Mouse (Mus musculus): ENCODE measurements around the gene Herc4. TPM values are rescaled to one million over a fixed set of nuclear protein-coding genes. Genes with fewer than 3 reads are reported as not detected.

Gene Herc4
- total RNA-seq (2023): 127 TPM

DNA sequence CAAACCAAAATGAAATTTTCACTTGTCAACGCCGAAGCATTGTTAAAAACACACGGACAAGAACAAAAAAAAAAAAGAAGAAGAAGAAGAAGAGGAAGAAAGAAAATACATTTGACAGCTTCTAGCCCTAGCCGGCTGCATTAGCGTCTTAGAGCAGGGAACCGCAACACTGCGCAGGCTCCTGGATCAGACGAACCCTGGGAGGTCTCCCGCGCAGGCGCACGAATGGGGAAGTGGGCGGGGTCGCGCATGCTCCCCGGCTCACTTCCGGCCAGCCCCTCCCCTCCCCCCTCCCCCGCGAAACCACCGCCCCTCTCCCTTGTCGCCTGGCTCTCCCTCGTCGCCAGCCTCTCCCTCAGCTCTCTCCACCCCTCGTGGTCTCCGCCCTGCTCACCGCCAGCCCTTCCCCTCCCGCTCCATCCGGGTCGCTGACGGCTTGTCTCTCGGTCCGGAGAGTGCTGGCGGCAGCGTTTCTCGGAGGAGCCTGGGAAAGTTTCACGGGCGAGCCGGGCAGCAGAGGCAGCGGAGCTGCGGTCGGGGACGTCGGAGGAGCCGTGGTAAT, at the start of gene Herc4:
Herc4 (plus strand) TSS at position 318 of the 562 bp plus-strand sequence.

DNA sequence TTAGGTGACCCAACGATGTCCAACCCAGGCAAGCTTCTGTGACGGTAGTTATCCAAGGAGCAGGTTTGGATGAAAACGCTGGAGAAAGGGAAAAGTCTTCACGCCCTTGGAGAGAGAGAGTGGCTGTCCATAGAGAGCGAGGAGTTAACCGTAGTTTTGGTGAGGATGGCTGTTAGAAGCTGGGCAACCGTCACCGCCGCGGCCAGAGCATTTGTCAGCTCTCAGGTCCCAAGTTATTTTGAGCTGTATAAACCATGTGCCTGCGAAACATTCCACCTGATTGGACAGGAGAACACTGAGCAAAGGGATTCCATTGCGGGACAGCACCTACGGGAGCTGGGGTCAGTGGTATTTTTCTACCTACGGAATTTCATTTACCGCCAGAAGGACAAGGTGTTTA, 39.9 kb upstream of the Herc4 start, which contains the start of gene Mypn:
Mypn (minus strand) TSS at position 225 of the 400 bp plus-strand sequence.

Other genes with a start within 250 kb of the Herc4 start
- gene Hnrnph3, start 219.6 kb upstream of the Herc4 start, total RNA-seq (2023): 76.1 TPM
- gene Pbld2, start 219.5 kb upstream of the Herc4 start, total RNA-seq (2023): 2.1 TPM
- gene Pbld1, start 183.6 kb upstream of the Herc4 start, total RNA-seq (2023): not detected
- not detected for gene Atoh7, start 144.2 kb upstream of the Herc4 start, total RNA-seq (2023)
- gene Mypn, start 39.9 kb upstream of the Herc4 start, total RNA-seq (2023): not detected
- 54.6 TPM for gene Sirt1, start 137.9 kb downstream of the Herc4 start, total RNA-seq (2023)
- gene Dnajc12, start 138.6 kb downstream of the Herc4 start, total RNA-seq (2023): 2.8 TPM
- not detected for gene Gm7075, start 178.0 kb downstream of the Herc4 start, total RNA-seq (2023)
- not detected for gene Ctnna3, start 186.3 kb downstream of the Herc4 start, total RNA-seq (2023)

Data from CD8-positive naive resting alpha-beta T cell, adult 57 days (primary cell).